Mouse (Mus musculus) G1E (cell line): Measurements from ENCODE around the gene Arfgap3. TPM values are rescaled to one million over a fixed set of nuclear protein-coding genes. Genes with fewer than 3 reads are reported as not detected.

ENCODE experiments used
- ATAC-seq: 2 replicates; pipeline ENCODE4 v1.8.0; 2016; ENCODE audit warnings: mild to moderate bottlenecking; ENCODE audit not compliant: insufficient number of reproducible peaks, poor library complexity, low FRiP score, severe bottlenecking; ENCODE audit errors: extremely low read depth
- DNase-seq: peaks from one replicate; pipeline ENCODE4 v3.0.0; 2012; ENCODE audit warnings: low spot score
- H3K27me3 ChIP-seq: 2 replicates; pipeline ENCODE4 v1.6.1; 2012; ENCODE audit warnings: mild to moderate bottlenecking, low read length, inconsistent platforms; ENCODE audit not compliant: insufficient read depth
- H3K36me3 ChIP-seq: replicated peaks from 2 replicates; pipeline ENCODE3; 2012; ENCODE audit warnings: mild to moderate bottlenecking, inconsistent platforms
- H3K4me1 ChIP-seq: 2 replicates; pipeline ENCODE4 v1.6.1; 2012; ENCODE audit warnings: low read depth, low read length, inconsistent platforms, mixed read lengths; ENCODE audit not compliant: insufficient read depth
- H3K4me3 ChIP-seq: 2 replicates; pipeline ENCODE4 v1.5.1; 2012; ENCODE audit warnings: low read depth, mild to moderate bottlenecking, inconsistent platforms, low read length, moderate library complexity, mixed read lengths
- H3K9me3 ChIP-seq: replicated peaks from 2 replicates; pipeline ENCODE4 v1.6.1; 2012; ENCODE audit warnings: inconsistent platforms
- CTCF ChIP-seq: IDR thresholded peaks from 2 replicates; pipeline ENCODE4 v1.5.1; 2012; ENCODE audit warnings: low read depth, low read length, inconsistent platforms, mixed read lengths
- GATA1 ChIP-seq: IDR thresholded peaks from 2 replicates; pipeline ENCODE4 v1.6.1; 2012; ENCODE audit warnings: borderline replicate concordance, low read length, inconsistent platforms, mixed read lengths
- GATA2 ChIP-seq: IDR thresholded peaks from 2 replicates; pipeline ENCODE4 v1.6.1; 2012; ENCODE audit warnings: low read depth, low read length, inconsistent platforms, borderline replicate concordance
- POLR2AphosphoS5 ChIP-seq: IDR thresholded peaks from 2 replicates; pipeline ENCODE4 v1.6.1; 2012; ENCODE audit warnings: low read depth, low read length, inconsistent platforms; ENCODE audit not compliant: insufficient replicate concordance
- TAL1 ChIP-seq: conservative IDR thresholded peaks from 2 replicates; pipeline ENCODE4 v1.6.1; 2012; ENCODE audit warnings: low read depth, low read length, inconsistent platforms, mixed read lengths
- polyA plus RNA-seq: library from polyadenylated mRNA; stranded (reverse); fragments of >175 nt; gene quantifications from 2 replicates; pipeline ENCODE4 v1.2.3, GENCODE M21; 2012
- total RNA-seq, 2 experiments: library from RNA; stranded (forward) in 1 of 2; stranded (reverse) in 1 of 2; fragments of 200-1000 nt in 1 of 2; fragments of >200 nt in 1 of 2; fragmentation: Nextera tagmentation in 1 of 2; gene quantifications; 2 replicates each; pipeline ENCODE4 v1.2.3; 2014 to 2017

Gene Arfgap3
- total and polyA plus RNA-seq, 3 experiments: 8.4 to 47.0 (median 39.7) TPM

DNA sequence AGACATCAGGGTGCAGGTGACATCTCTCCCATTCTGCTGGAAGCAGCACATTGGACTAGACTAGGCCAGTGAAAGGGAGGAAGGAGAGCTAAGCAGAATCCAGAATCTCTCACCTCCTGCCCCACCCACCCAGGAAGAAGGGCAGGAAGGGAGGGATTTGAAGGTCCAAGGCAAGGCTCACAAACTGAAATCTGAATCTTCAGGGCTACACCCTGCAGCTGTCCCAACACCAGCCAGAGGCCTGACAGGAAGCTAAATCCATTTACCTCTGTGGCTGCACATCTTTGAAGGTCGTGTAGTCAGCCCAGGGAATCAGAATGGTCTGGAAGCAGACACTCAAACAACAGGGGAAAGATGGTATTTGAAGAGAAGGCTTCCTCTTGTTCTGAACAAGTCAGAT, 84.8 kb downstream of the Arfgap3 start:
- TF ChIP-seq CTCF (no peak), GATA1 (no peak), GATA2 (no peak), TAL1 (no peak), POLR2AphosphoS5 (no peak)
- H3K4me3 ChIP-seq: no peak overlapping the region
- no peaks in the 10 kb centered on the region for H3K36me3 ChIP-seq
- no peaks in the 10 kb centered on the region for H3K9me3 ChIP-seq
- H3K4me1 ChIP-seq: peaks cover 4% of the 10 kb centered on the region; the same call in 1 of the 2 replicates
- no peak for ATAC-seq
- no peak for DNase-seq
- peaks cover 4% of the 10 kb centered on the region for H3K27me3 ChIP-seq

DNA sequence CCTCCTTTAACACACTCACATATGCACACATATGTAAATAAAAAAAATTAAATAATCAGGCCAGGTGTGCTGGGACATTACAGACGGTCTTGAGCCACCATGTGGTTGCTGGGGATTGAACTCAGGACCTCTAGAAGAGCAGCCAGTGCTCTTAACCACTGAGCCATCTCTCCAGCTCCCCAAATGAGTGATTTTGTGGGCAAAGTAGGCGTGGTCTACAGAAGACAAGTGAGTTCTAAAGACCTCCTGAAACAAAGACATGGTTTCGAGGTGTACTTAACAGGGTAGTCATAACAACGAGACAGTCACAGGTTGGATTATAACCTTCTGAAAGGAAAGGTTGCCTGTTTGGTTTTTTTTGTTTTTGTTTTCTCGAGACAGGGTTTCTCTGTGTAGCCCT, 86.6 kb downstream of the Arfgap3 start:
- Histone ChIP-seq H3K27me3 (peaks cover 4% of the 10 kb centered on the region), H3K4me3 (no peak overlapping the region), H3K9me3 (no peaks in the 10 kb centered on the region), H3K4me1 (peaks cover 2% of the 10 kb centered on the region; the same call in 1 of the 2 replicates), H3K36me3 (no peaks in the 10 kb centered on the region)
- no peak for DNase-seq
- TF ChIP-seq GATA2 (no peak), CTCF (no peak), POLR2AphosphoS5 (no peak), TAL1 (no peak), GATA1 (no peak)
- ATAC-seq: no peak

DNA sequence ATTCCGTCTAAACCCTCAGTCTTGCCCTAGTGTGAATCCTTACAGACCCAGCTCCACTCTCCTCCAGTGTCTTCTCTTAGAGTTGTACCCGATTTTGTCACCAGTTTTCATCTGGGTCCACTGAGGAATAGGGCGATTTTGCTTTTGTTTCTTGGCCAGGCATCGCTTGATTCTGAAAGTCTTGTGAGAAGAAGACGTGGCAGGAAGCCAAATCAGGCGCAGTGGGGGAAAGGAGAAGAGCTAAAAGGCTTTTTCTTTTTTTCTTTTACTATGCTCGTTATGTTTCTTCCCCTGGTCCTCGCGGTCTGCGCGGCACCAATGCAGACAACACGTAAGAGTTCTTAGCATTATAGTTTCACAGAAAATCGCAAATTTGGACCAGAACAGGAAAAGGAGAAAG, 92.1 kb downstream of the Arfgap3 start:
- Histone ChIP-seq H3K4me3 (no peak overlapping the region), H3K36me3 (no peaks in the 10 kb centered on the region), H3K27me3 (peaks cover 4% of the 10 kb centered on the region; the same call in 1 of the 2 replicates), H3K9me3 (peaks cover 3% of the 10 kb centered on the region), H3K4me1 (peaks cover 6% of the 10 kb centered on the region)
- TF ChIP-seq POLR2AphosphoS5: no peak
- no peak for TF ChIP-seq GATA2
- no peak for TF ChIP-seq CTCF
- TF ChIP-seq TAL1: no peak
- no peak for TF ChIP-seq GATA1
- DNase-seq (no peak), ATAC-seq (no peak)

DNA sequence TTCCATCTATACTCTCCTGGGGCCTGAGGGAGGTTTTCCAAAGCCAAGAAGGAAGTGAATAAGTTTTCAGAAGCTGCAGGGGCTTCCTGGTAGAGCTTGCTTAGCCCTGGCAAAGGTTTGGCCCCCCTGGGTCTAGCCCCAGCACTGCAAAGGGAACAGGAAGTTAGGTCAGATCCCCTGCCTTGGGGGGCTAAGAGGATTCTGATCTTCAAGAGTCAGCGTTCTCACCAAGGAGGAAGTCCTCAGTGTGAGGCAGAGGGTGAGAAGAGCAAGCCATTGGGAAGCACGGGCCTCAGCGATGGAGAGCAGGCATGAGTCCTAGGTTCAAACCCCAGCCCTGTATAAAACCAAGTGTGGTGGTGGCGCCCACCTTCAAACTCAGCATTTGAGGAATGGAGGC, 93.6 kb downstream of the Arfgap3 start:
- no peak for ATAC-seq
- Histone ChIP-seq H3K4me3 (no peak overlapping the region), H3K4me1 (peaks cover 6% of the 10 kb centered on the region), H3K36me3 (no peaks in the 10 kb centered on the region), H3K27me3 (peaks cover 3% of the 10 kb centered on the region), H3K9me3 (peaks cover 3% of the 10 kb centered on the region)
- no peak for DNase-seq
- TF ChIP-seq GATA1 (no peak), TAL1 (no peak), GATA2 (no peak), POLR2AphosphoS5 (no peak), CTCF (no peak)

DNA sequence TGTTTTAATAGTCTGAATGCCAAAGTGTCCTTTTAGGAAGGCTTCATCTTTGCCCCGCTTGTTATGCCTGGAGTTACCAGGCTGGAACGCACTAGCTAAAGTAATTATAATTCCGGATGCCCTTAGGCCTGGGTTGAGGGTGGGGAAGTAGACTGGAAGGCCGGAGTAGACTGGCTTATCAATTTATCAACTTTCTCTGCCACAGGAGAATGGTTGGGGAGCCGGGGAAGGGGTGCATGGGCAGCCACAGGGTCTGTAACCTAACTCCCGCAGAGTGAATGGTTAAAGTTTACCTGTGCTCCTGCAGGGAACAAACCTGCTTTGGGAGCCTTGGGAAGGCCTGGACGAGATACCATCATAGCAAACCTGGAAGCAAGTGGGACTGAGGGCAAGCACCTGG, 94.1 kb downstream of the Arfgap3 start:
- TF ChIP-seq TAL1: no peak
- TF ChIP-seq GATA1: no peak
- no peak for TF ChIP-seq POLR2AphosphoS5
- no peak for TF ChIP-seq GATA2
- TF ChIP-seq CTCF: no peak
- H3K4me1 ChIP-seq: peaks cover 6% of the 10 kb centered on the region
- peaks cover 6% of the 10 kb centered on the region for H3K27me3 ChIP-seq
- ATAC-seq (no peak), DNase-seq (no peak)
- H3K36me3 ChIP-seq: no peaks in the 10 kb centered on the region
- no peak overlapping the region for H3K4me3 ChIP-seq
- peaks cover 5% of the 10 kb centered on the region for H3K9me3 ChIP-seq

DNA sequence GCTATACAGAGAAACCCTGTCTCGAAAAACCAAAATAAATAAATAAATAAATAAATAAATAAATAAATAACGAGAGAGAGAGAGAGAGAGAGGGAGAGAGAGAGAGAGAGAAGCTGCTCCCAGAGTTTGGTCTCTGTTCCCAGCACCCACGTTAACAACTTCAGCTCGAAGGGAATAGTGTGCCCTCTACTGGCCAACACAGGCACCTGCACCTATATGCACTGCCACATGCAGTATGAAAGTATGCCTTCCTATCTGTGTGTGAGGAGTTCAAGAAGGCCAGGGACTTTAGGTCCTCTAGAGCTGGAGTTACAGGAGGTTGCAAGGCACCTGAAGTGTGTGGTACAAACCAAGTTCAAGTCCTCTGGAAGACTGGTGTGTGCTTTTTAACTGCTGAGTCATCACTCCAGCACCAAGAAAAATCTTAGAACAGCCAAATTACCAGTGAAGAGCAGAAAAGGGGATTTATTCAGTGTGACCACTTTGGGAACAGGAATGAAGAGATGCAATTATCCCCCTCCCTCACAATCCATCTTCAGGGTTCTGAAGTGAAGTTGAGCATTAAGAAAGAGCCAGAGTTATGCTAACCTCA, 94.8 kb downstream of the Arfgap3 start:
- H3K27me3 ChIP-seq: peaks cover 9% of the 10 kb centered on the region; the same call in 1 of the 2 replicates
- peaks cover 6% of the 10 kb centered on the region for H3K4me1 ChIP-seq
- H3K4me3 ChIP-seq: no peak overlapping the region
- no peak for ATAC-seq
- DNase-seq: no peak
- H3K36me3 ChIP-seq: no peaks in the 10 kb centered on the region
- TF ChIP-seq TAL1 (no peak), CTCF (peak; percentile 17; the same call in 1 of the 2 replicates)
- peaks cover 5% of the 10 kb centered on the region for H3K9me3 ChIP-seq

DNA sequence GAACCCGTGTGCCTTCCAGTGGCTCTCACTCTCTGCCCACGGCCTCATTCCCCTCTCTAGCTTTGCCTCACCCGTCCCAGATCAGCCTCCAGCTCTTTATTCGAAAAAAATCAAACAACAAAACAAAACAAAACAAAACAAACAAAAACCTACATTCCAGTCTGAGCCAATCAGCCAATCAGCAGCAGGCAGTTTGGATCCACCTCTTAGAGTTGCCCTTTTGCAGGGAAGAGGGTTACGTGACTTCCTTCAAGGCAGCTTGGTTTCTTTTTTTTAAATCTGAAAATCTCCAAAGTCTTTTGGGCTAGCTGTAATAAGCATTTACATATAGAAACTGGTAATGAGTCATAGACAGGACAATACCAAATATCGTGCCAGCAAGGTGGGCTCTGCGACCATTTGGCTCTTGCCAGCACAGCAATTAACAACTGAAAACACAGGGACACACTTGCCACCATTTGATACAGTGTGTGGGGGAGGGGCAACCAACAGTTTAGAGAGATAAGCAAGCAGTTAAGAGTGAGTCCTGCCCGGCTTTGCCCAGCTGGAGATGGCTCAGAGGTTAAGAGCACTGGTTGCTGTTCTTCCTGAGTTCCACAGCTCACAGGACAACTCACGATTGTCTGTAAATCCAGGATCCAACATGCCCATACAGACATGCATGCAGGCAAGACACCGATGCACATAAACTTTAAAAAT, 95.5 kb downstream of the Arfgap3 start:
- H3K36me3 ChIP-seq: no peaks in the 10 kb centered on the region
- no peak overlapping the region for H3K4me3 ChIP-seq
- DNase-seq: peak; percentile 28
- H3K9me3 ChIP-seq: peaks cover 5% of the 10 kb centered on the region
- peaks cover 6% of the 10 kb centered on the region for H3K4me1 ChIP-seq
- TF ChIP-seq GATA1 (no peak), TAL1 (no peak), POLR2AphosphoS5 (no peak), CTCF (no peak), GATA2 (no peak)
- ATAC-seq: no peak
- peaks cover 9% of the 10 kb centered on the region; the same call in 1 of the 2 replicates for H3K27me3 ChIP-seq
